Mouse (Mus musculus) cerebellum, adult 2 months (tissue): ENCODE measurements at regions not wholly inside any gene's neighbourhood (a gene's known extent, or its start where the extent isn't known, plus 50 kb on each side); places are given as distances from the start of the nearest gene placed in this dataset.

Experiments used
- CTCF ChIP-seq: fragments of 200-500 bp; IDR thresholded peaks from 2 replicates; pipeline ENCODE4 v1.5.1; 2011; ENCODE audit warnings: low read depth, mild to moderate bottlenecking, control low read depth, low read length, moderate library complexity, borderline replicate concordance; ENCODE audit not compliant: insufficient read depth
- POLR2A ChIP-seq: fragments of 200-500 bp; IDR thresholded peaks from 2 replicates; pipeline ENCODE4 v1.6.1; 2011; ENCODE audit warnings: low read length, control low read depth, borderline replicate concordance; ENCODE audit not compliant: insufficient read depth

GRCm38 (mm10) chr12:11562891-11563290, 107.0 kb downstream of the Rad51ap2 start:
- TF ChIP-seq CTCF (no peak), POLR2A (no peak)
